Mouse (Mus musculus) gastrocnemius, postnatal 10 days (tissue): ENCODE measurements around the gene Zfp213. TPM values are rescaled to one million over a fixed set of nuclear protein-coding genes. Genes with fewer than 3 reads are reported as not detected.
"Not testable (repeated sequence)": the region's sequence is repeated elsewhere in the genome, so short reads cannot be mapped to it uniquely, and the experiment has no call there.

Source experiments
- DNase-seq: peaks from one replicate; pipeline ENCODE4 v3.0.0; 2021; ENCODE audit warnings: mixed read lengths
- long read RNA-seq, 2 experiments: library from polyadenylated mRNA; stranded (forward); transcript quantifications; one replicate each; pipeline ENCODE4 v2.0.0; 2021
- total RNA-seq, 2 experiments: library from RNA; stranded (reverse); gene quantifications; 2 replicates each; pipeline ENCODE4 v1.2.3; 2021

Gene Zfp213
- 1 to 10 TPM; 3.3 to 4.1 TPM for total RNA-seq
- long read RNA-seq, experiment 1, transcript Zfp213-201 (6 exons, 2,686 nt) = major isoform, 17 of 22 reads
- long read RNA-seq, experiment 1, partial matches to known transcripts = 0 of 22 reads
- long read RNA-seq, experiment 1, other reads (novel, unspliced or antisense) = 5 of 22 reads
- long read RNA-seq, experiment 2, transcript Zfp213-201 (6 exons, 2,686 nt) = major isoform, 10 of 16 reads
- long read RNA-seq, experiment 2, partial matches to known transcripts = 1 of 16 reads
- long read RNA-seq, experiment 2, other reads (novel, unspliced or antisense) = 5 of 16 reads

DNA sequence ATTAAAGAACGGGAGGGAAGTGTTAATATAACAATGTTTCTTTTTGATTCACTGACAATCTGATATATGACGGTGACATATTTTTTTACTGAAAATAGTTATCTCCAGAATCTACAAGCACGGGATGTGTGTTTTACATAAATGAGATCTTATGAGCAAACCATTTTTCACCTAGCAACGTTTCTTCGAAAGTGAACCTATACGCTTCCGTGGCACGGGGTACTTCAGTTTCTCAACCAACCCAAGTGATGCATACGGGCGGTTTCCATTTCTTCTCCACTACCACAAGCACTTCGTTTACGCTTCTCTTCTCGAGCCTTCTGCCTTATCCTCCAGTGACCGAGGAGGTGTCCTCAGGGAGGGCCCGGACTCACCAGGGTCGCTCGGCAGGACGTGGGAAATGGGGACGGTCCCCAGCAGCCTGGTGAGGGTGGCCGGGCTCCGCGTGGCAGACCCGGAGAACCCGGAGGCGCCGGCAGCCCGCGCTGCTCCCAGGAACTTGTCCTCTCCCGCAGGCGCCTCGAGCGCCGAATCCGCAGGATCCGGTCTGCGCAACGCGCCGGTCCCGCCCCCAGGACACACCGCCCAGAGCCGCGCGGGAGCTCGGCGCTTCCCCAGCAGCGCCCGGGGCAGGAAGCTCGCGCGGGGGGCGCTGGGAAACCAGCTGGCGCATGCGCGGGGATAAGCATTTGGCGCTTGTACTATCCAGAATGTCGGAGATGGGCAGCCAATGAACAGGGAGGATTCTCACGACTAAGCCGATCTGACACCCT is at the start of gene Zfp213:
Gene Zfp213, minus strand, starts transcription at position 644 of the 773 bp plus-strand sequence.
- peak; percentile 97 for DNase-seq

DNA sequence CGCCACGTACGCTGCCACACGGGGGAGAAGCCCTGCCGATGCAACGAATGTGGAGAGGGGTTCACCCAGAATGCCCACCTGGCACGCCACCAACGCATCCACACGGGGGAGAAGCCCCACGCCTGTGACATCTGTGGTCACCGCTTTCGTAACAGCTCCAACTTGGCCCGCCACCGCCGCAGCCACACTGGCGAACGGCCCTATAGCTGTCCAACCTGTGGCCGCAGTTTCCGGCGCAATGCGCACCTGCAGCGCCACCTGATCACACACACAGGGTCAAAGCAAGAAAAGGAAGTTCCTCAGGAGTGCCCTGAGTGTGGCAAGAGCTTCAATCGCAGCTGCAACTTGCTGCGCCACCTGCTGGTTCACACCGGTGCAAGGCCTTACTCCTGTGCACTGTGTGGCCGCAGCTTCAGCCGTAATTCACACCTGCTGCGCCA is 46.3 kb upstream of the Zfp213 start:
- DNase-seq = peak; percentile 57

DNA sequence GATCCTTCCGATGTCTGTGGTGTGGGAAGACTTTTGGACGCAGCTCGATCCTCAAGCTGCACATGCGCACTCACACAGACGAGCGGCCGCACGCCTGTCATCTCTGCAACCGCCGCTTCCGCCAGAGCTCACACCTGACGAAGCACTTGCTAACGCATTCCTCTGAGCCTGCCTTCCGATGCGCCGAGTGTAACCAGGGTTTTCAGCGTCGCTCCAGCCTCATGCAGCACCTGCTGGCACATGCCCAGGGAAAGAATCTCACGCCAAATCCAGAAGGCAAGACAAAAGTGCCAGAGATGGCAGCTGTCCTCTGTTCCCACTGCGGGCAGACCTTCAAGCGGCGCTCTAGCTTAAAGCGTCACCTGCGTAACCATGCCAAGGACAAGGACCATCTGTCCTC is 45.6 kb upstream of the Zfp213 start:
- no peak for DNase-seq

DNA sequence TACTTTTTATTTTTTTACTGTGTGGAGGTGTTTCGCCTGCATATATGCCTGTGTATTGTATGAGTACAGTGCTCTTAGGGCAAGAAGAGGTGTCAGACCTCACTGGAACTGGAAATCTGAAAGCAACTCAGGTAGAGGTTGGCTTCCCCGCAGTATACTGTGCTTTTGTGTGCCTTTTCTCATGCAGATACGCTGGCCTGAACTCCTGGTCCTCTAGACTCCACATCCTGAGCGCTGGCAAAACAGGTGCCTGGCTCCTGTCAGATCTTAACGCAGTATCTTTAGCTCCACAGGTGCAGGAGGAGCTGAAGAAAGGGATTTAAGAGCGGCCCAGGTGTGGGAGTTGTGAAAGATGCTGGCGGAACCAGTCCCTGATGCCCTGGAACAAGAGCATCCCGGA is 41.2 kb upstream of the Zfp213 start:
- no peak for DNase-seq

DNA sequence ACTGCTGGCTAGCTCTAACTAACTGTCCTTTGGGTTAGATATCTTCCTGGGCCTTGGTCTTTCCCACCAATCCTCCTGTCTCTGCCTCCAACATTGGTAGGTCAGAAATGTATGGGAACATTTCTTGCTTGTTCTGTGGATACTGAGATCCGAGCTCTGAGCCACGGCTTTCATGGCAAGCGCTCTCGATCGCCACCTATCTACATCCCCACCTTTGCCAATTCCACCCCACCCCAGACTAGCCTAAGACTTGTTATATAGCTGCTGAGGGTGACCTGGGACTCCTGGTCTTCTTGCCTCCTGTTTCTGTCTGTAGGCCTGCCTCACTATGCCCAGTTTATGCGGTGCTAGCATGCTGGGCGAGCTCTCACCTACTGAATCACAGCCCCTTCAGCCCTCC is 40.4 kb upstream of the Zfp213 start:
- DNase-seq = no peak

DNA sequence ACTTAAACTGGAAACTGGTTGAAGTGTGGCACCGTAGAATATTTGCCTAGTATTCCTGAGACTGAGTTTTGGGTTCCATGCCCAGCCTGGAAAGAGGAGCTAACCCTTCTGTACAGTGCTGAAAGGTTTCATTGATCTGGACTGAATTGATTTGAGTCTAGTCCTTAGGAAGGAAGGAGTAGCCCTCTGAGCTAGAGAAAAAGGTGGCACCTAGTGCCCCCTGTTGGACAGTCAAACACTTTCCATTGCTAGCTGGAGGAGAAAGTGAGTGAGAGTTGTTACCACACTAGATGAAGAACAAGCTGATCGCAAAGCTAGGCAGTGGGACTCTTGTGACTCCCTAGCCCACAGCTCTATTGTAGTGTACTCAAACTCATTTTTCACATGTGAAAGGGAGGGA is 39.5 kb upstream of the Zfp213 start:
- no peak for DNase-seq

DNA sequence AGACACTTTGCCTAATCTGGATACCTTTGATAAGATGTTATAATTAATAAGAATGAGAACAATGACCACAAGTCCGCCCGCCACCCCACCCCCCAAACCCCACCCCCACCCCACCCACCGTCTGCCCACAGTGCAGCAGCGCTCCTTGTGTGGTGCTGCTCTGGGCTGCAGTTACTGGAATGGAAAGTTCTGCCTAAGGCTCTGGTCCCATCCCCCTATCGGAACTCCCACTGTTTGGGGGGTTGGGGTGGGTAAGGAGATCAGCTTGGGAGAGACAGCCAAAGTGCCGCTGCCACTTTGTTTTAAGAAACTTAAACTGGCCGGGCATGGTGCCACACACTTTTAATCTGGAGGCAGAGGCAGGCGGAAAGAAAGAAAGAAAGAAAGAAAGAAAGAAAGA is 39.0 kb upstream of the Zfp213 start:
- no peak for DNase-seq

DNA sequence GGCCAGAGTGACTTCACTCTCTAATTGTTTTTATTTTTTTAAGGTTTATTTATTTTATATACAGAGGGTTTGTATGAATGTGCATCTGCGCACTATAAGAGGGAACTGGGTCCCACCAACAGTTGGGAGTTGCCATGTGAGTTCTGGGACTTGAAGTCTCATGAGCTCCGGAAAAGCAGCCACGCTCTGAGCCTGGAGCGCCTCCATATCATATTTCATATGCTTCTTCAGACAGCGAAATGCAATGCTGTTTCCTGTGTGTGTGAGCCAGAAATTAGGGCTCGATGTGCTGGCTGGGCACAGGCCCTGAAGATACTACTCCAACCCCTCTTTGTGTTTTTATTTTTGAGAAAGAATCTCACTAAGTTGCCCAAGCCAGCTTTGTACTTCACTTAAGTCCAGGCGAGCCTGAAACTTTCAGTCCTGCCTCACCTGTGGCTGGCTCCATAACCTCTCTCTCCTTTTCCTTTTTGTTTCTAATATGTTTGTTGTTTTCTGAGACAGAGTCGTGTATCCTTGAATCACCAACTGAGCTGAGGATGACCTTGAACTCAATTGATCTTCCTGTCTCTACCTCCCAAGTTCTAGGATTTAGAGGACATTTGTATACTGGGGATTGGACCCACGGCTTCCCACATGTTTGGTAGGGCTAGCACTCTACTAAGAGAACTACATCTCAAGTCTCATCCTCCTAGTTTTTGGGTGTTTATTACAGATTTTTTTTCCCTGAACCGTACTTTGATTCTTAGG is 38.0 kb upstream of the Zfp213 start:
- no peak for DNase-seq

DNA sequence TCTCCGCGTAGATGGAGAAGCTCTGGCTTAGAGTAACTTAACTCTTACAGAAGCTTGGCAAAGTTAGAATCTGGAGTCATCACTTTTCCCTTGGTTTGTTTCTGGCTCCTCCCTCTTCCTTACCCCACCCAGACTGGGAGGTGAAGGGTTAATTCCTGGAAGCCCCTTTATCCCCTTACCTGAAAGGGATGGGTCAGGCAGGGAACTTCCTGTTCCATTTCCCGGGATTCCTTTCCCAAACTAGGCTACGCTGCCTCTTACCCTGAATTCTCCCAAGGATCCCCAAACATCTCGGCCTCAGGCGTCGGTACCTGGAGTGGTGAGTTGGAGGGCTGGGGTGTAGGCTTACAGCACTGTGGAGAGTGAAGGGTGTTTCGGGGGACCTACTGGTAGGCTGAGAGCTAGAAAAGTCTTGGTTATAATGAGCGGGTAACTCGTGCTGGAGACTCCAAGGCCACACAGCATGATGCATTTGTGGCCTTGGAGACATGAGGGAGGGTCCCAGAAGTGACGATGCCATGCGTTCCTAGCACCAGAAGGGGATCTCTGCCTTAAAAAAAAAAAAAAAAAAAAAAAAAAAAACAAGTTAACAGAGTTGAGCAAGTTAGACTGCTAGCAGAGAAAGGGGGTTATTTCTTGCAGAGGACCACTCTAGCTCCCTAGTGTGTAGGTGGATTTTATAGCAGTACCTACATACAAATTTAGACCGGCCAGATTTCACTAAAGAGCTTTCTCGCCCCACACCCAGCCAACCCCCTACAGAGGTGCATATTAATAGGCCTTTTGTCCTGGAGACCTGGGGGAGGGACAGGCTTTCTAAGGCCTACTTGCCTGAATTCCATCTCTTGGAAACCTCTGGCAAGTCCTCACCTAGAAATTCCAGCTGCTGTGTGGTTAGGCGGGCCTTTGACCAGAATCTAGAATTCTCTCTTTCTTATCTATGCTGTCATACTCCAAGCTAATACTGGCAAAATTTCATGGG is 36.9 kb upstream of the Zfp213 start, which contains the start of gene Zscan10:
Gene Zscan10, plus strand, starts transcription at position 216 of the 982 bp plus-strand sequence.
- no peak for DNase-seq

DNA sequence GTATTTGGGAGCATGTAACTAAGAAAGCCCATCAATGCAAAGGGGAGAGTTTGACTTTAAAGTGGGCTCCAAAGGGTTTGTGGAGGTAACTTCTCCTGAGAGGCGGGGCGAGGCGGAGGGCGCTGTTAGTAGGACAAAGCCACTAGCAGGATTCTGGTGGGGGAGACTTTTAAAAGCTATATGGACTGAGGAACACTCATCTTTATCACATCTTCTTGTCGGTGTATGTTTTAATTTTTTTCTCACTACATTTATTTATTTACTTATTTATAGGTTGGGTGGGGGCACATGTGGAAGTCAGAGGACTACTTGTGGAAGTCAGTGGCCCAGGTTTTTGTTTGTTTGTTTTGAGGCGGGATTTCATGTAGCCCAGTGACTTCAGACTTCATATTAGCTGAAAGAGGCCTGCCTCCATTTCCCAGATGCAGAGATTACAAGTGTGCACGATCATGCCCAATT is 35.6 kb upstream of the Zfp213 start:
- DNase-seq = no peak

DNA sequence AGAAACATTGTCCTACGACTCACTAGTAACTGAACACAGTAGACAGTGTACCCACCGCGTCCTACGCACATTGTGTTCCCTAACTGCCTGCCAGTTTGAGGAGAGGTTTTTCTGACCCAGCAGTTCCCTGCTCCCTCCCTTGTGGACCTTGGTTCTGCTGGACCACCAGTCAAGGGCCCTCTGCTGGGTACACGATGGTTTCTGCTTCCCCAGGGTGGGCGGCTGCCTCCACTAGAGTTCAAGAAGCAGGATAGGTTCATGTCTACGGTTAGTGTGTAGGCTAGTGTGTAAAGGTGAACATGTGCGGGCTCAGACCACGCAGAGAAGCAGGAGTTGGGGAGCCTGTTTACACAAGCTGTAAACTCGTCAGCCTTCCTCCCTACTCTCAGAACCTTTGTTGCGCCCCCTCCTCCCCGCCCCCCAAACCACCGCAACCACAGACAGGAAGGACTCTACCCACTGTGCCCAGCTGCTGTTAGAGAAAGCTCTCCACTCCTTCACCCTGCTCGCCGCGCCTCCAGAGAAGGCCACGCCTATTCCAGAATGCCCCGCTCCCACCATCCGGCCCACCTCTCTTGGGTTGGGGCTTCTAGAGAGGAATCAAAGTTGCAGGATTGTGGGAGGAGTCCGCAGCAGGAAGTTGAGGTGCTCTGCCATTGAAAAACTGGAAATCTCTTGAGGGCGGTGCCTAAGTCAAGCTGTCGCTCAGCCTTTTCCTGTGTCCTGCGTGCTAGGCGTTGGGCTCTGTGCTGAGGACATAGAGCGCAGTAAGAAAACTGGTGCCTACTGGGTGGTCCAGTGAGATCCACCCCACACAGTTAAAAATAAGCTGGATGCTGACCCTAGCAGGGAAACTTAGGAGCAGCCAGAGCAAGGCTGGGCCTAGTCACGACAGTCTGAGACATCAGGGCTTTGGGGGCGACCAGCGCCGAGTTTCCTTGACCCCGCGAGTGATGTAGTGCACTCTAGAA is 34.8 kb upstream of the Zfp213 start, which contains the start of gene Zfp13:
Gene Zfp13, minus strand, starts transcription at position 906 of the 971 bp plus-strand sequence.
- peak; percentile 70 for DNase-seq

DNA sequence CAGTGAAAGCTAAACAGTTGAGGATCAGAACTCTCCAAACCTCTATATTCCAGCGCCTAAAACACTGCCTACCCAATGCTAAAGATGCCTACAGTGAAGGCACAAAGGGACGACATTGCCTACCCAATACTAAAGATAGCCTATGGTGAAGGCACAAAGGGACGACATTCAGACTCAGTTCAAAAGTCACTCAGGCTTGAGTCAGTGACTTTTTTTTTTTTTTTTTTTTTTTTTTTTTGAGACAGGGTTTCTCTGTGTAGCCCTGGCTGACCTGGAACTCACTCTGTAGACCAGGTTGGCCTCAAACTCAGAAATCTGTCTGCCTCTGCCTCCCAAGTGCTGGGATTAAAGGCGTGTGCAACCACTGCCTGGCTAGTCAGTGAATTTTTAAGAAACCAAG is 31.1 kb upstream of the Zfp213 start:
- DNase-seq = not testable (repeated sequence)

DNA sequence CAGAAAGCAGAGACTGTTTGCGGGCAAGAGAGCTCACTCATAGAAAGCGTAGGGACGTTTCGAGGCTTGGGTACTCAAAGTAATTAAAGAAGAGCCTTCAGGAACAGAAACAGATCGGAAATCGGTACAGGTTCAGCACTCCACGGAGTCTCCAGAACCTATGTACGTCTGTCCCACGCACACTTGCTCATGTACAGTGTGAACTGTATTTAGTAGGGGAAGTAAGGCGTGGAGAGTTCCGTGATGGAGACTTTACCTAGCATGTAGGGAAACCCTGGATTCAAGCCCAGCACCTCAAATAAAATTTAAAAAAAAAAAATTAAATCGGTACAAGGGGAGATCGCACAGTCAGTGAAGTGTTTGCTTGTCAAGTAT is 28.9 kb upstream of the Zfp213 start:
- DNase-seq = no peak

DNA sequence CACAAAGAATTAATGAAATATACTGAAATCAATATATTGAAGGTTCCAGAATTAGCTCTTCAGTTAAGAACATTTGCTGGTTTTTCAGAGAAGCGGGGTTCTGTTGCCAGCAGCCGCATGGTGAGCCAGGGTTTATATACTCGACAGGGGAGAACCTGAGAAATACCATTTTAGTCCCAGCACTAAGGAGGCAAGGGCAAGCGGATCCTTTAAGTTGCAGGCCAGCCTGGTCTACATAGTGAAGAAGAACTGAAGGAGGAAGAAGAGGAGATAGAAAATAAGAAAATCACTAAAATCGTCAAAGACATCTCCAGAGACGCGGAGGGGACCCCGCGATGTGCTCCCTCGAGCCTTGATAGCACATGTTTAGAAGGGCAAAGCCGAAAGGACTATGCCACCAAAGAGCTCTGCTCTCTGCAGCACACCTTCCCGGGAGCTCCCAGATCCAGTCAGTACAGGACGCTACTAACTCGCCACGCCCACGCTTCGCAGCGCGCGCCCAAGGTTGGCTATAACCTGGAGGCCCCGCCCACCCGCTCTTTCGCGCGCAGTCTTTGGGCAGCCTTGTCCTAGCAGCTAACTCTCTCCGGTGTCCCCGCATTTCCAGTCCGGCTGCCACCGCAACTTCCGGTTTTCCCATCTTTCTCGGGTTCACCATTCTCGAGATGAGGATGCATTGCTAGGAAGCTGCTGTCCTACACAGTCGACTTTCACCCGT is 28.3 kb upstream of the Zfp213 start:
- DNase-seq = peak; percentile 92

DNA sequence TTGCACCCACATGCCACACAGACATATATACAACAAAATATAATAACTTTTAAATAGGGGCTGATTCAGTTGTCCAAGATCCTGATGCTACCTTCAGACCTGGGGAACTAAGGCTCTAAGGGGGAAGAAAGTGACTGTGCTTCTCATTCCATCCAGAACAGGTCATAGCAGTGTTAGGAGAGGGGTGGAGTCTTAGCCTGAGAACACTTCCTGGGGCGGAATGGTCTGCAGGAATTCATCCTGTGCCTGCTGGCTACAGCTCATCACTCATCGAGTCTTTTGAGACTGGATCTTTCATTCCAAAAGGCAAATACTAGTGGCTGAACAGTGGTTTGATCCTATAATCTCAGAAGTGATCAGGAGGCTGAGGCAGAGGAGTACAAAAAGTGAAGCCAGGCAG is 23.2 kb upstream of the Zfp213 start:
- no peak for DNase-seq

DNA sequence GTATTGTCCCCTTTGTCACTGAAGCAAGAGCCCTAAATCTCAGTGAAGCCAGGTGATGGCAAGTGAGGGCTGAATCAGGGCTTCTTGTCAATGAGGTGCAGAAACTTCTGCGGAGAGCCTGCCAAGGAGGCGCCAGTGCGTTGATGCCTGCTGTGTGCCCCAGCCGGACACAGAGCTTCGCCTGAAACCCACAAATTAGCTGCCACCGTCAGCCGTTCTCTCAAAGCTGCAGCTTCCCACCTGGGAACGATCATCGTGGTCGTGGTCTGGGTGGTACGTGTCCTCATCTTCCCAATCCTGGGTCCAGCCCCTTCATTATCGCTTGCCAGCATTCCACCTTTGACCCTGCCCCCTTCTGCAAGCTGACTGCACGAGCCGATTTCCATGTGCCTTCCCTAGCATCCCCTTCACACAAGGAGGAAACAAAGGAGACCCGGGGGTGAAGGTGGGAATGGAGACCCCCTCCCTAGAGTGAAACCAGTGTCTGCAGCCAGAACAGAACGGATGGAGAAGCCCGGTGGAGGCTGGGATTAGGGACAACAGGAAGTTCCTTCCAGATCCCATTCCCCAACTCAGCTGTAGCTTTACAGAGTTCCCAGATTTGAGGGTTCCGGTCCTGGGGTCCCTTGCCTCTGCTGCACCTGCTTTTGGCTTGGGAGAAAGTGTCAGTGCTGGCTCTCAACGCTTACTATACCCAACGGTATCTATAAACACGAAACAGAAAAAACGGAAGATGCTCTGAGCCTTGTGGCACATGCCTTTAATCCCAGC is 21.9 kb upstream of the Zfp213 start:
- peak; percentile 38 for DNase-seq

DNA sequence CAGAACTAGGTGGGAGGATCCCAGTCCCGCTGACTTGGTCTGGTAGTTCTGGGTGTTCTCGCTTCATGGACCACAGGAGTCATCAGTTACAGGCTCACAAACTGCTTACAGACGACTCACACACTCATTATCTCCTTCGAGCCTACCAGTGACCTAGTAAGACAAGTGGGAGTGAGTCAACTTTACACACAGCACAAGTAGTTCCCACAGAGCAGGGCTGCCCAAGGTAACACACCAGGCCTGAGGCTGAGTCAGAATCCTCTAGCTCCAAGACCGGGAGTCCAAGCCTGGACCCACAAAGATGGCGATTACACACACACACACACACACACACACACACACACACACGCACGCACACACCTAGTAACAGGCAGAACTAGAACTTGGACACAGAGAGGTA is 20.7 kb upstream of the Zfp213 start:
- no peak for DNase-seq

DNA sequence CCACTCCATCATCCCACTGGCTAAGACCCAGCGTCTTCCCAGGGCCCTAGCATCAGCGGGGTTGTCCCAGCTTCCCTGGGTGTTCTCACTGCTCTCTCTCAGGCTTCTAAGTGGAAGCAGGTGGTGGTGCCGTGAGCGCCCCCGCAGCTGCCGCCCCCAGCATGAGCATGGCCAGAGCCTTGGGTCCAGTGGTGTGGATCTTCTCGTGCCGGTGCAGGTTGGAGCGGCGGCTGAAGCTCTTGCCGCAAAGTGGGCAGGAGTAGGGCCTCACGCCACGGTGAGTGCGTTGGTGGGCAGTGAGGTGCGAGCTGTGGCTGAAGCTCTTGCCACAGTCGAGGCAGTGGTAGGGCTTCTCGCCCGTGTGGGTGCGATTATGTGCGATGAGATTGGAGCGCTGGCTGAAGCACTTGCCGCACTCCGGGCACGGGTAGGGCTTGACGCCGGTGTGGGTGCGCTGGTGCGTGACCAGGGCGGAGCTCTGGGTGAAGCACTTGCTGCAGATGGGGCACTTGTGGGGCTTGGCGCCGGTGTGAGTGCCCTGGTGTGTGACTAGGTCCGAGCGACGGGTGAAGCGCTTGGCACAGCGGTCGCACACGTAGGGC is 12.0 kb upstream of the Zfp213 start:
- no peak for DNase-seq
